Mouse (Mus musculus): ENCODE measurements around the gene Lbx2.

- TF ChIP-seq CTCF (IDR thresholded peaks at IDR 0.05; ENCODE audit: extremely low read depth, insufficient read length, insufficient replicate concordance, low read depth, low read length) (peak; percentile 48; the same call in 1 of the 2 replicates), POLR2A (IDR thresholded peaks at IDR 0.05; ENCODE audit: low read depth, low read length) (no peak)
These were observed 7.8 kb upstream of the Lbx2 start for GRCm38 (mm10) chr6:83078324-83078858.

Data from small intestine, adult 2 months (tissue).